Mouse (Mus musculus): ENCODE results near the gene Ccn2. TPM values are rescaled to one million over a fixed set of nuclear protein-coding genes. Genes with fewer than 3 reads are reported as not detected.

The Ccn2 gene
- polyA plus RNA-seq (2012; ENCODE audit: low replicate concordance), result 6.7 and 8.1 TPM in 2 replicates

GRCm38 (mm10) chr10:24595250-24596002, at the start of gene Ccn2:
Gene Ccn2 (plus strand): TSS chr10:24595442.

Other genes with a start within 250 kb of the Ccn2 start
- gene Enpp1, start 116.7 kb downstream of the Ccn2 start, polyA plus RNA-seq (2012; ENCODE audit: low replicate concordance), result 3.5 and 5.5 TPM in 2 replicates
- gene Enpp3, start 247.4 kb downstream of the Ccn2 start, polyA plus RNA-seq (2012; ENCODE audit: low replicate concordance), result 0.55 and 0.81 TPM in 2 replicates

All from leukemia stem cell, adult 10-12 weeks (primary cell).